Mouse (Mus musculus): ENCODE data around the gene Gpr83. TPM values are rescaled to one million over a fixed set of nuclear protein-coding genes. Genes with fewer than 3 reads are reported as not detected.

The Gpr83 gene
- polyA plus RNA-seq, 1 experiment from 2014 or later = 1.4 TPM

DNA sequence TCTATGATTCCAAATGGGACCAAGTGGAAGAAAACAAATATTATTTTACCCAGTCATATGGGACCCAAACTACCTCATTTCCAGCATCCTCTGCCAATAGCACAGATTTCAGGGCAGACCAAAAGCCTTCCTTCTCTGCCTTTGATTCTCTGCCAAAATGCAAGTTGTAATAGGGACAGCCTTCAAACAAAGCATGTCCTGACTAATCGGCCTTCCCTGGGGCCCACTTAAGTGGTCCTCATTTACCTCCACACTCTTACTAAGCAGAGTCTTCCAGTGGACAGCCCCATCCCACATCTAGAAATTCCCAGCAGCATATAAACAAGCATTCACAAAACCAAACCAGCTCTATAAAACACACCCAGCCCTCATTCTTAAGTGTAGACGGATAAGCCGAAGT lies 37.1 kb downstream of the Gpr83 start:
- ATAC-seq (ENCODE audit: low FRiP score) = no peak
- H3K36me3 ChIP-seq (replicated peaks; ENCODE audit: control insufficient read depth, insufficient read depth) = no peaks in the 10 kb centered on the region
- H3K27ac ChIP-seq = no peak overlapping the region
- H3K27me3 ChIP-seq (ENCODE audit: control insufficient read depth, insufficient read depth, low read length) = no peaks in the 10 kb centered on the region
- no peak for DNase-seq (ENCODE audit: low spot score)
- H3K4me2 ChIP-seq (replicated peaks) = no peak overlapping the region
- WGBS = 80% methylated on average over 3 of the region's 3 CpGs
- H3K9me3 ChIP-seq (ENCODE audit: control insufficient read depth, low read length) = no peaks in the 10 kb centered on the region
- no peaks in the 10 kb centered on the region for H3K4me1 ChIP-seq (replicated peaks; ENCODE audit: control insufficient read depth, insufficient read depth, low read length)
- no peak overlapping the region for H3K4me3 ChIP-seq (replicated peaks; ENCODE audit: low read length)
- no peak overlapping the region for H3K9ac ChIP-seq

DNA sequence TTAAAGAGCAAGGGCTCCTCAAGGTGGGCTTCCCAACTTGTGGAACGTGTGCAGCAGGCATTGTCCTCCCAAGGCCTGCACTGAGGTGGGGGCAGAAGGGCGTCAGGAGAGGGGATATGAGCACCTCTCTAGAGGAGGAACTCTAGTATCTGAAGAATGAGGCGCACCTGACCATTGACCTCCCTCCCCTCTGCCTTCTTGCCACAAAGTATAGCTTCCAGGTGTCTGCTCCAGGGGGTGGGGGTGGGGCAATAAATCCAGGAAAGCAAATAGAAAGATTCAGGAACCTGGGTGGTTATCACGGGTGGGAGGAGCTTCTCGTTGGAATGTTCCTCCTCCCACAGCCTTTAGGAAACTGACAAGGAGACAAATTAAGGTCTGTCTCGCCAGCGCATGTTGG lies 41.7 kb downstream of the Gpr83 start:
- Histone ChIP-seq H3K4me3 (replicated peaks; ENCODE audit: low read length) (no peak overlapping the region), H3K4me1 (replicated peaks; ENCODE audit: control insufficient read depth, insufficient read depth, low read length) (0 out of 2 replicates have a peak, but pooled peaks cover 6% of the 10 kb centered on the region), H3K36me3 (replicated peaks; ENCODE audit: control insufficient read depth, insufficient read depth) (no peaks in the 10 kb centered on the region), H3K27ac (no peak overlapping the region), H3K9ac (no peak overlapping the region), H3K27me3 (ENCODE audit: control insufficient read depth, insufficient read depth, low read length) (no peaks in the 10 kb centered on the region), H3K9me3 (ENCODE audit: control insufficient read depth, low read length) (no peaks in the 10 kb centered on the region), H3K4me2 (replicated peaks) (no peak overlapping the region)
- no peak for ATAC-seq (ENCODE audit: low FRiP score)
- WGBS = 75% methylated on average over 7 of the region's 7 CpGs
- DNase-seq (ENCODE audit: low spot score) = no peak

DNA sequence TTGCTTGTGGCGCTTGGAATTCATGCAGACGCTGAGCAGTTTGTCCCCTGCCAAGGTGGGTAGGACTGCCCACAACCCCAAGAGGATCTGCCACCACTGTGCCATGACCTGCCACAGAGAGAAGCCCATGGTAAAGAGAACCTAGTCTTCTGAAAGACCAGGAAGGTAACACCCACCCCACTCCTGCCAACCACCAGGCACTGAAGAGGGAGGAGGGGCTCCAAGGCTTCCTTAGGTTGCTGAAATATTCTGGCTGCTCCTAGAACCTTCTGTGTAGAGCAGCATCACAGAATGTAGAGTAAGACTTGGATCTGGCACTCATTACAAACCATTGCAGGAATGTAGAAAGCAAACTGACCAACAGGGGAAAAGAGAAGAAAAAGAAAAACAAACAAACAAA lies 42.4 kb downstream of the Gpr83 start:
- H3K27me3 ChIP-seq (ENCODE audit: control insufficient read depth, insufficient read depth, low read length) = no peaks in the 10 kb centered on the region
- no peak overlapping the region for H3K4me3 ChIP-seq (replicated peaks; ENCODE audit: low read length)
- H3K27ac ChIP-seq = no peak overlapping the region
- ATAC-seq (ENCODE audit: low FRiP score) (no peak), DNase-seq (ENCODE audit: low spot score) (no peak)
- H3K9me3 ChIP-seq (ENCODE audit: control insufficient read depth, low read length) = no peaks in the 10 kb centered on the region
- H3K4me2 ChIP-seq (replicated peaks) = no peak overlapping the region
- no peak overlapping the region for H3K9ac ChIP-seq
- 94% methylated on average over 2 of the region's 2 CpGs for WGBS
- 0 out of 2 replicates have a peak, but pooled peaks cover 6% of the 10 kb centered on the region for H3K4me1 ChIP-seq (replicated peaks; ENCODE audit: control insufficient read depth, insufficient read depth, low read length)
- H3K36me3 ChIP-seq (replicated peaks; ENCODE audit: control insufficient read depth, insufficient read depth) = no peaks in the 10 kb centered on the region

DNA sequence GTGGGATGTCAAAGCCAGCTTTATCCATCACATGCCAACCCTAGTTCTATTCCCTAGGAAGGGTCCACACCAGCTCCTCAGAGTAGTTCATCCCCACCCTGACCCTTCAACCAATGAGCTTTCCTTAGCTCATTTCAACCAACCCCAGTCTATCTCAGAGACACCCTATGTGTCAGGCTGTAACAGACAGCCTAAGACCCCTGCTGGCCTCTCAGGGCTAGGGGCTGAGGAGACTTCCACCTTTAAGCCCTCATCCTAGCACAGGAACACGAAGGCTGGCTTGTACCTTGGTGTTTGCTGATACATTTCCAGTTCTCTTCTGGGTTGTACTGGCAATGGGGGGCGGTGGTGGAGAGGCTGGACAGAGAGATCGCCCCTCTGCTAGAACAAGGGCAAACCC lies 43.0 kb downstream of the Gpr83 start:
- no peak for ATAC-seq (ENCODE audit: low FRiP score)
- H3K9me3 ChIP-seq (ENCODE audit: control insufficient read depth, low read length) = no peaks in the 10 kb centered on the region
- WGBS = 84% methylated on average over 3 of the region's 3 CpGs
- H3K36me3 ChIP-seq (replicated peaks; ENCODE audit: control insufficient read depth, insufficient read depth) = no peaks in the 10 kb centered on the region
- no peak overlapping the region for H3K27ac ChIP-seq
- no peak overlapping the region for H3K4me2 ChIP-seq (replicated peaks)
- no peak overlapping the region for H3K9ac ChIP-seq
- no peak for DNase-seq (ENCODE audit: low spot score)
- H3K4me1 ChIP-seq (replicated peaks; ENCODE audit: control insufficient read depth, insufficient read depth, low read length) = 0 out of 2 replicates have a peak, but pooled peaks cover 6% of the 10 kb centered on the region
- no peak overlapping the region for H3K4me3 ChIP-seq (replicated peaks; ENCODE audit: low read length)
- no peaks in the 10 kb centered on the region for H3K27me3 ChIP-seq (ENCODE audit: control insufficient read depth, insufficient read depth, low read length)

DNA sequence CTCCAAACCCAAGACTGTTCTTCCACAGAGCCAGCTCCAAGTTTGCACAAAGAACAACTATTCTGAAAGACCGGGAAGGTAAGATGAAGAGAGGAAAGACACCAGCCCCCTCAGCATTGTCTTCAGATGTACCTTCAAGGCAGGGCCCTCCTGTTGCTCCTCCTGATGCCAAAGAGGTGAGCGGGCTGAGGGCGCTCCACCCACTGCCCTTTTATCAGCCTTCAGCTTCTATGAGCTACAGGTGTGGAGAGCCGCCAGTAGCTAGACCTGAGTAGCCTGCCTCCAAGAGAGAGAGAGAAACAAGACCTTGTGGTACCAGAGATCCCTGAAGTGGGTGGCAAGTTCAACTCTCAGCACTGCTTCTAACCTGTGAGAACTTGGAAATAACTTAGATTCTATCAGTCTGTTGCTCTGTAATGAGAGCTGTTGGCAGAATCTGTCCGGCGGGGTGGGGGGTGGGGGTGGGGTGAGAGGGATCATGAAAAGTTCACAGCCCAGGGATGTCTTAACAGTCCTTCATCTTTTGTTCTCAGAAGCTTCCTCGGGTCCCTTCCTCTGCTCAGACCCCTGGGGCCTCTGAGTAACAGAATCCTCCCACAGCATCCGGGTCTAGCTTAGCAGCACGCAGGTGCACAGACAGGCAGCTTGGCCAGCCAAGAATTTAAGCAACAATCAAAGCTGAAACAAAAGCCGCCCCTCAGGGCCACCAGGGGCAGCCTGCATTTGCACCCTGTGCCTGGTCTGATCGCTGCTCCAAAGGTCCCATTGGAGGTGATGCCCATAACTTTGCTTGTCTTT lies 43.8 kb downstream of the Gpr83 start, which contains the start of gene Izumo1r:
TSS of gene Izumo1r (minus strand) at position 369 of the 798 bp plus-strand sequence.
- H3K9me3 ChIP-seq (ENCODE audit: control insufficient read depth, low read length) = no peaks in the 10 kb centered on the region
- ATAC-seq (ENCODE audit: low FRiP score) (no peak), DNase-seq (ENCODE audit: low spot score) (no peak)
- H3K4me1 ChIP-seq (replicated peaks; ENCODE audit: control insufficient read depth, insufficient read depth, low read length) = 0 out of 2 replicates have a peak, but pooled peaks cover 6% of the 10 kb centered on the region
- H3K27ac ChIP-seq = no peak within 1 kb of the TSS
- no peaks in the 10 kb centered on the region for H3K36me3 ChIP-seq (replicated peaks; ENCODE audit: control insufficient read depth, insufficient read depth)
- 33% methylated on average over 11 of the region's 11 CpGs for WGBS
- H3K4me3 ChIP-seq (replicated peaks; ENCODE audit: low read length) = no peak within 1 kb of the TSS
- no peak within 1 kb of the TSS for H3K9ac ChIP-seq
- H3K4me2 ChIP-seq (replicated peaks) = no peak within 1 kb of the TSS
- H3K27me3 ChIP-seq (ENCODE audit: control insufficient read depth, insufficient read depth, low read length) = no peaks in the 10 kb centered on the region

DNA sequence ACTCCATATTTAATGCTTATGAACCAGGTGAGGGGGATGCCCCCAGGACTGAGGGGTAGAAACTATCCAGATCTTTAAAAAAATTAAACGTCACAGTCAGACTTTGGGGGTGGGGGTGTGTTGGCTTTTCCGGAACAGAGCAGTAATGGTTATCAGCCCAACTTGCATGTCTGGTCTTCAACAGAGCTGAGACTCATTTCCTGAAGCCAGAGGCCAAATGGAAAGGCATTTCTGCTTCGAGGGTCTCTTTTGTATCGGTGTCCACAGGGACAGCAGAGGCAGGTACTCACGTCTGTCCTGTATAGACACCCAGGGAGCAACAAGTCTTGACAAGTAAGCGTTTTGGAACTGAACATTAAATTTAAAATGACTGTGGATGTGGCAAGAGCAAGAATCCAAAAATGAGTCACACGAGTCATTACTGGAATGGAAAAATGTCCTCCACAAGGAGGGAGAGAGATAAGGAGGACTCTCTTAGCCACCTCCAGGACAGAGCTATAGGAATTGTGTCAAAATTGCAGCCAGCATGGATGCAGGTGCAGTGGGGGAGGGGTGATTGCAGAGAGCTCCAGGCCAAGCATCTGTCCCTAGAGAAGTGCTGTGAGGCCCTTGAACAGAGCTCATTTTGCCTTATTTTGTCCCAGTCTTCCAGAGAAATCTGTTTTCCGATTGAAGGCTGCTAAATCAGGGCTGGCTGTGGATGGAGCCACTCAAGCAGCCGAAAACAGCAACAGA lies 44.9 kb downstream of the Gpr83 start:
- no peaks in the 10 kb centered on the region for H3K36me3 ChIP-seq (replicated peaks; ENCODE audit: control insufficient read depth, insufficient read depth)
- WGBS = 54% methylated on average over 9 of the region's 9 CpGs
- no peak overlapping the region for H3K4me2 ChIP-seq (replicated peaks)
- no peaks in the 10 kb centered on the region for H3K9me3 ChIP-seq (ENCODE audit: control insufficient read depth, low read length)
- DNase-seq (ENCODE audit: low spot score) (no peak), ATAC-seq (ENCODE audit: low FRiP score) (no peak)
- no peaks in the 10 kb centered on the region for H3K27me3 ChIP-seq (ENCODE audit: control insufficient read depth, insufficient read depth, low read length)
- 0 out of 2 replicates have a peak, but pooled peaks cover 6% of the 10 kb centered on the region for H3K4me1 ChIP-seq (replicated peaks; ENCODE audit: control insufficient read depth, insufficient read depth, low read length)
- no peak overlapping the region for H3K9ac ChIP-seq
- H3K4me3 ChIP-seq (replicated peaks; ENCODE audit: low read length) = no peak overlapping the region
- H3K27ac ChIP-seq = no peak overlapping the region

DNA sequence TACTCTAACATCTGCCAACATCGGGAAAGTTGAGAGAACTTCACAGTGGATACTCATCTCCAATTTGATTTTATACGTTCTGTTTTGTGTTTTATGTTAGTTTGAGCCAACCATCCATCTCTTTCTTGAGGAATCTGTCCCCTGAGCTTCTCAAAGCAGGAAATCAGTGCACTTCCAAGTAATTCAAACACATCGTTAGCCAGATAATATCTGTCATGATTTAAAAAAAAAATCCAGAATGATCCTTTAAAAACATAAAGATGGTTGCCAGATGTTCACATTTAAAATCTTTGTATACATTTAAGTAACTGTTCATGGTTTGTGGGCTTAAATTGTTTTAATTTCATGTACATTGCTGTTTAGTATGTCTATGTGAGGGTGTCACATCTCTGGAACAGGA lies 45.9 kb downstream of the Gpr83 start:
- no peak overlapping the region for H3K27ac ChIP-seq
- 0 out of 2 replicates have a peak, but pooled peaks cover 6% of the 10 kb centered on the region for H3K4me1 ChIP-seq (replicated peaks; ENCODE audit: control insufficient read depth, insufficient read depth, low read length)
- H3K36me3 ChIP-seq (replicated peaks; ENCODE audit: control insufficient read depth, insufficient read depth) = no peaks in the 10 kb centered on the region
- H3K27me3 ChIP-seq (ENCODE audit: control insufficient read depth, insufficient read depth, low read length) = no peaks in the 10 kb centered on the region
- H3K9ac ChIP-seq = no peak overlapping the region
- DNase-seq (ENCODE audit: low spot score) = no peak
- no peak for ATAC-seq (ENCODE audit: low FRiP score)
- H3K4me3 ChIP-seq (replicated peaks; ENCODE audit: low read length) = no peak overlapping the region
- no peak overlapping the region for H3K4me2 ChIP-seq (replicated peaks)
- WGBS = 76% methylated on average over 3 of the region's 3 CpGs
- no peaks in the 10 kb centered on the region for H3K9me3 ChIP-seq (ENCODE audit: control insufficient read depth, low read length)

DNA sequence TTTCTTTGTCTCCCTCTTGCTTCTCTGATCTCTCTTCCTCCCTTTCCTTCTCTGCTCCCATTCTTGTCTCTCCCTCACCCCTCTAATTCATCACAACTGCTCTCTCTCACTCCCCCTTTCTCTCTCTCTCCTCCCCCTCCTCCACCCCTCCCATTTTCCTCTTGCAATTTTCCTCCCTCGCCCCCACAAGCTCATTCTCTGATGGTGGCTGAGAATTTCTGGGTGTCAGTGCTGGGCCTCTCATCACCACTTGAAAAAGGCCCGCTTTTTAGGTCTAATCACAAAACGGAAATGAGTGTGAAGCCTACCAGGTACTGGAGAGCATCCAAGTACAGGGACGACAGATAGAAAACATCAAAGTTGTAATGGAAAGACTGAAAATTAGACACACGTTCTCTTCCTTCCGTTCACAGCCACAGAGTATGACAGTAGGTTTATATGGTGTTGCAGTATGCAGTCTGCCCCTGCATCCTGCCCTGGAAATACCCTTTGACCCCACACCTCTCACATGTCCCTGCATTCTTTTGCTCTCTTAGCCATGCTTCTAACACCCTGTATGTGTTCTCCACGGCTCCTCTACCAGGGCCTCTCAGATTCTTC lies 47.9 kb downstream of the Gpr83 start:
- Histone ChIP-seq H3K27me3 (ENCODE audit: control insufficient read depth, insufficient read depth, low read length) (no peaks in the 10 kb centered on the region), H3K4me2 (replicated peaks) (no peak overlapping the region), H3K4me1 (replicated peaks; ENCODE audit: control insufficient read depth, insufficient read depth, low read length) (0 out of 2 replicates have a peak, but pooled peaks cover 6% of the 10 kb centered on the region), H3K9ac (no peak overlapping the region), H3K9me3 (ENCODE audit: control insufficient read depth, low read length) (no peaks in the 10 kb centered on the region), H3K4me3 (replicated peaks; ENCODE audit: low read length) (no peak overlapping the region), H3K36me3 (replicated peaks; ENCODE audit: control insufficient read depth, insufficient read depth) (no peaks in the 10 kb centered on the region), H3K27ac (no peak overlapping the region)
- ATAC-seq (ENCODE audit: low FRiP score) (no peak), DNase-seq (ENCODE audit: low spot score) (no peak)
- 70% methylated on average over 7 of the region's 7 CpGs for WGBS

DNA sequence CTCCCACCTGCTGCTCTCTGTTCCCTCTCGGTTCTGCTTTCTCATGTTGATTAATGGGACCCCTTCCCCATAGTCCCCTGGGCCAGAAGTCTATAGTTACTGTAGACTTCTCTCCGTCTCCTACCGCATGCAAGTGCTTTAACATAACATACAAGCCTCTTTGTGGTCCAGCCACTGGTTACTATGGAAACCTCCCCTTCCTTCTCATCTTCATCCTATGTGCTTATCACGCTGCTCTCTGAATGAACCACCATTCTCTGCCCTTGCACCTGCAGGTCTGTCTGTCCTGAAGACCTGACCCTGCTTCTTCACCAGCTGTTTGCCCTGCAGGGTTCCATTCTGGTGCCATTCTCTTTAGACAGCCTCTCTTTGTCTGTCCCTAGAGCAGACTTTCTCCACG lies 50.0 kb downstream of the Gpr83 start:
- Histone ChIP-seq H3K27ac (no peak overlapping the region), H3K9ac (no peak overlapping the region), H3K4me2 (replicated peaks) (no peak overlapping the region), H3K4me1 (replicated peaks; ENCODE audit: control insufficient read depth, insufficient read depth, low read length) (0 out of 2 replicates have a peak, but pooled peaks cover 5% of the 10 kb centered on the region), H3K36me3 (replicated peaks; ENCODE audit: control insufficient read depth, insufficient read depth) (no peaks in the 10 kb centered on the region), H3K4me3 (replicated peaks; ENCODE audit: low read length) (no peak overlapping the region), H3K27me3 (ENCODE audit: control insufficient read depth, insufficient read depth, low read length) (no peaks in the 10 kb centered on the region), H3K9me3 (ENCODE audit: control insufficient read depth, low read length) (no peaks in the 10 kb centered on the region)
- ATAC-seq (ENCODE audit: low FRiP score) (peak; percentile 66; the same call in 1 of the 2 replicates), DNase-seq (ENCODE audit: low spot score) (no peak)
- 17% methylated on average over 5 of the region's 5 CpGs for WGBS

Data from hindbrain, embryonic 14.5 days (tissue).